Mouse (Mus musculus) spleen, postnatal 36 days (tissue): ENCODE results near the gene Ppp1r9b.
"Not testable (repeated sequence)": the region's sequence is repeated elsewhere in the genome, so short reads cannot be mapped to it uniquely, and the experiment has no call there.

Experiments
- DNase-seq, 2 experiments: peaks; one replicate each; pipeline ENCODE4 v3.0.0; 2022; ENCODE audit warnings: low spot score in 2 of 2, mixed read lengths in 1 of 2

Gene Ppp1r9b

GRCm38 (mm10) chr11:94997596-94997995, 6.8 kb downstream of the Ppp1r9b start:
- peak; percentile 57 to 64 for DNase-seq

GRCm38 (mm10) chr11:94998041-94998531, 7.3 kb downstream of the Ppp1r9b start:
- peak in 1 of 2 experiments; percentile 56 for DNase-seq

GRCm38 (mm10) chr11:95000128-95000527, 9.3 kb downstream of the Ppp1r9b start:
- DNase-seq, result no peak

- DNase-seq, result peak; percentile 60 to 63
Observed at GRCm38 (mm10) chr11:95000548-95000947, 9.7 kb downstream of the Ppp1r9b start.

GRCm38 (mm10) chr11:95001058-95001457, 10.2 kb downstream of the Ppp1r9b start:
- peak; percentile 51 to 68 for DNase-seq

GRCm38 (mm10) chr11:95001584-95002347, 10.9 kb downstream of the Ppp1r9b start:
- DNase-seq, result no peak

DNA sequence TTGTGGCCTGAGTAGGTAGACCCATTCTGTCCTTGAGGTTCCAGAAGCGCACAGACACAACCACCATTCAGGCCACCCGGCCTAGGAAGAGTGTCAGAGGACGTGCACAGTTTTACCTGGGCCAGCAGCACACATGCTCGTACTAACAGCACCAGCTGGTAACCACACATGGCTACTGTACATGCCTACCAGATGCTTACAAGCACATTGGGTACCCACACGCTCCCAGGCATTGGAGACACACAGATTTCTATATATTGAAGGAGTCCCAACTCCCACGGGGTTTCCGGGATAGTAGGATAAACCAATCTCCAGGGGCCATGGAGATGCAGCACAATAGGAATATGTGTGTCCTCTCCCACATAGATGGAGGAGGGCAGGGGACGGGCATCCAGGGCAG, 11.9 kb downstream of the Ppp1r9b start:
- DNase-seq, result no peak

DNA sequence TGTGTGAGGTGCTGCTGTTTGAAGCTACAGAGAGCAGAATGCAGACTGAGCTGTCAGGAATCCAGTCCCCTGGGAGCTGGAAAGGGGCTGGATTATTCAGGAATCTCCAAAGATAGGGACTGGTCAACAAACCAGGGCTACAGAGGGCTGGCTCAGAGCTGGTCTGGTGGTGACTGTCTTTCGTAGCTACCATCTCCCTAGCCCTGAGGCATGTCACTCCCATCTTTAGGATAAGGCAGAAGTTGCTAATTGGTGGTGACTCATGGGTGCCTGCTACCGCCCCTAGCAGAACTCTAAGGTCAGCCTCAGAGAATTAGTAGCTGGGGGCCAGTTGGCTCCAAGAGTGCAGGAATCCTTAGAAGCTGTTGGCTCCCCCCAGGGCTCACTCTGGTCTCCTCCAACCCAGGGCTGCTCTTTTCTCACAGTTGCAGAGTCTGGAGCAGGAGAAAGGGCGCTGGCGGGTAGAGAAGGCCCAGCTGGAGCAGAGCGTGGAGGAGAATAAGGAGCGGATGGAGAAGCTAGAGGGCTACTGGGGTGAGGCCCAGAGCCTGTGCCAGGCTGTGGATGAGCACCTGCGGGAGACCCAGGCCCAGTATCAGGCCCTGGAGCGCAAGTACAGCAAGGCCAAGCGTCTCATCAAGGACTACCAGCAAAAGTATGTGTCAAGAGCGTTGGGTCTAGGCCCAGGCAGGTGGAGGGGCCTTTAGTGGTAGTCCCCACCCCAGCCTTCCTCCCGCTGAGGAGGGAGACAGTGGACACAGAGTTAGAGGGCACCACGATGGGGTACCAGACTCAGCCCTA, 13.5 kb downstream of the Ppp1r9b start:
- DNase-seq, result no peak

DNA sequence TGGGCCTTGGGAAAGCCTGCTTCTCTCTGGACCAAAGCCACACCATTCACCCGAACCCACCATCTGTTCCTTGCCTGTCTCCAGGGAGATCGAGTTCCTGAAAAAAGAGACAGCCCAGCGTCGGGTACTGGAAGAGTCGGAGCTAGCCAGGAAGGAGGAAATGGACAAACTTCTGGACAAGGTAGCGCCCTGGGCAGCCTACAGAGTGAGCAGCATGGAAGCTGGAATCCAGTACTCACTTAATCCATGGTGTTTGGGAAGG, 14.0 kb downstream of the Ppp1r9b start:
- no peak for DNase-seq

GRCm38 (mm10) chr11:95006038-95006437, 15.2 kb downstream of the Ppp1r9b start:
- DNase-seq, result no peak

GRCm38 (mm10) chr11:95006525-95007219, 15.8 kb downstream of the Ppp1r9b start:
- peak; percentile 86 to 87 for DNase-seq

GRCm38 (mm10) chr11:95007418-95007817, 16.6 kb downstream of the Ppp1r9b start:
- DNase-seq, result no peak

DNA sequence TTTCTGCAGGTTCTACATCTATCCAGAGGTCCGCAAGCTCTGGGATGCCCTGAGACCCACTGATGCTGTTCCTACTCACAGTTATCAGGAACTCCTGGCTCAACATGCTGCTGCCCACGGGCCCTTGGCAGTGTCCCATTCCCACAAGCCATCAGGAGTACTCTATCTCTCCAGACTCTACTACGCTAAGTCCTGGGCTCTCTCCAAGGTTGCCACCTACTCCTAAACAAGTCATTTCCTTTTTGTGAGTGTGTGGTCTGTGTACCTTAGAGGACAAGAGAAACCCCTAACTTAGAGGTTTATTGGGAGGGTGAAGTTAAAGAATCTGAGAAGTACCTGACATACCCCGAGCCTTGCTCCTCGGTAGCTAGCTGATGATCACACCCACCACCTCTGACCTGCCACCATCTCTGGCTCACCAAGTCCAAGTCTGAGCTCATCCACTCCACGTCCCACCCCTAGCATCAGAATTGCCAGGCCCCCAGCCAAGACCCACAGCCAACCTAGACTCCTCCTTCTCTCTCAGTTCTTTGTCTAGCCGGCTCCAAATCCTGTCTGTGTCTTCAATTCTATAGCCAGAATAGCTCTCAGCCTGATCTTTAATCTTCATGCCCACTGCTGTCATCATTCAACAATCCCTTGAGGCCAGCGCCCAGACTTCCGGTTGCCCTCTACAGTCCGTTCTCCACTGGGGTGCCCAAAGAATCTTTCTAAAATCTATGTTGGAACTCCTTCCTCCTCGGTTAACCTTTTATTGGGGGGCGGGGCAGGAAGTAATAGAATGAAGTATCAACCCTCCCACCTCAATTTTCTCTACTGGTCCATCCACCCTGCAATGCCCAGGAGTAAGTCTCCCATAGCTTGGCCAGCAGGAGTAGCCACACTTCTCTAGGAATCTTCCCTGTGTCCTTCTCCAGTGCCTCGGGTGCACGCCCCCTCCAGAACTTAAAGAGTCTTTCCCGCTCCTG, 18.1 kb downstream of the Ppp1r9b start:
- DNase-seq, result no peak

DNA sequence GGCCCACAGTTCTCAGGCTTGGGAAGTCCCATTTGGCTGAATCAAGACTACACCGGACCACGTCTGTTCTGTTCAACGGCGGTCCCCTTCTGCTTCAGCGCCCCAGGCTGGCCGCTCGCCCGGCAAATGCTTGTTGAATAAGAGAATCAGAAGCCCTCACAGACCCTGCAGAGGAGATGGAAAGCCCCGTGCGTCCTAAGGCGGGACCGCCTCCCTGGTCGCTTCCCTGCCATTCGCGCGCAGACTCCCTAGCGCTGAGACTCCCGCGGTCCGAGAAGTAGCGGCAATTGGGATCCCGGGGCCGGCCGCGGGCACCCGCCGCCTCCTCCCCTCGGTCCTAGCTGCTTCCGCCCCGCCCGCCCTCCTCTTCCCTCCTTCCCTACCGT, 18.8 kb downstream of the Ppp1r9b start, which contains the start of gene Samd14:
Gene Samd14 (plus strand): TSS at position 251 of the 386 bp plus-strand sequence.
- DNase-seq, result no peak

DNA sequence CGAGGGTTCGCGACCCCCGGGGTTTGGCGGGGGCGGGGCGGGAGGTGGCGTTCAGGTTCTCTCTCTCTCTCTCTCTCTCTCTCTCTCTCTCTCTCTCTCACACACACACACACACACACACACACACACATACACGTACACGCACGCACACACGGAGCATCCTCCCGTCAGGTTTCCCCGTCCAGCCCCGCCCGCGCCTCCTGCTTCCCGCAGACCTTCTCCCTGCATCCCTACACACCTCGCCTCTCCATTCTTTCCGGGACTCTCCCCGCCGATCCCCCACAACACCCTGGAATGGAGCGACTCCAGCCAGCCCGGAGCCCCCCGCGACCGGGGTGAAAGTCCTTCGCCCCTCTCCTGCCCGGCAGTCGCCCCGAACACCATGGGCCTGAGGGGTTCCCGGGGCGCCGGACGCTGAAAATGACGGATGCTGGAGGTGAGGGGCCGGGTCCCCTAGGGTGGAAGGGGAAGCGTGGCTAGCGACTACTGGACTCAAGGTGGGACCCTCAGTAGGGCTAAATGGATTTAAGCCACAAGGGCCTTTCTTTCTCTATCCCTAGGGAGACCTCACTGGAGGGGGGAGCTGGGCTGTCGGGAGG, 19.4 kb downstream of the Ppp1r9b start:
- no peak for DNase-seq

- not testable (repeated sequence) for DNase-seq
Observed at GRCm38 (mm10) chr11:95010841-95011403, 20.1 kb downstream of the Ppp1r9b start.

DNA sequence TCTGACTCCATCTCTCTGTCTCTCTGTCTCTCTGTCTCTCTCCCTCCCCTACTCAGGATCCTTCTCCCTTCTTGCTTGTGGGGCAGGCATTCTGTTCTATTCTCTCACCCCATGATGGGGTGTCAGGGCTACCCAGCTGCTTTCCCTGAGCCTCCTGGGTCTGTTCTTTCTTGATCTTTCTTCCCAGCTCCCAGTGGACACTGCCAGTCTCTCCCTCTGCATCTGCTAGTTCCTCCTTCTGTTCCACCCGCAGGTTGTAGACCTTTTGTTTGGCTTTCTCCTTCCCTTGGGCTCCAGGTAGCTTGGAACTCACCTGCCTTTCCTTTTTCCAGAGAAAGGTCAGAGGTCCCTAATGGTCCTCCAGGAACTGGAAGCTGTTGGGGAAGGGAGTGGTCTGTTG, 20.6 kb downstream of the Ppp1r9b start:
- DNase-seq, result no peak

- DNase-seq, result peak; percentile 58 to 75
Observed at GRCm38 (mm10) chr11:95012075-95012474, 21.2 kb downstream of the Ppp1r9b start.

DNA sequence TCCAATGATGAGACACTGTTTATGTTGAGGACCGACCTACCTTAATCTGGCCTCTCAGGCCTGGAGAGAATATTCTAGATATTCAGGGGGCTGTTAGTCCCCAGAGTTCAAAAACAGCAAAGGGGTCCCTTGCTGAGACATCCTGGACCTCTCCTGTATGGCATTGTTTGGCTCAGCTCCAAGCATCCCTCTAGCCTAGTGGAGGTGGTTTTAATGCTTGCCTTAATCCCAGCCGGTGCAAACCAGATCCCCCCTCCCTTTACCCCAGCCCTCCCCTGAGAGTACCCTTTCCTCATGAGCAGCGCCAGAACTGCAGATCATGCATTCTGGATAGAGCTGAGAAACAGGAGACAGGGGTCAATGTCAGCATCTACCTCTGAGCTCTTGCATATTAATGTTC, 21.7 kb downstream of the Ppp1r9b start:
- no peak for DNase-seq

DNA sequence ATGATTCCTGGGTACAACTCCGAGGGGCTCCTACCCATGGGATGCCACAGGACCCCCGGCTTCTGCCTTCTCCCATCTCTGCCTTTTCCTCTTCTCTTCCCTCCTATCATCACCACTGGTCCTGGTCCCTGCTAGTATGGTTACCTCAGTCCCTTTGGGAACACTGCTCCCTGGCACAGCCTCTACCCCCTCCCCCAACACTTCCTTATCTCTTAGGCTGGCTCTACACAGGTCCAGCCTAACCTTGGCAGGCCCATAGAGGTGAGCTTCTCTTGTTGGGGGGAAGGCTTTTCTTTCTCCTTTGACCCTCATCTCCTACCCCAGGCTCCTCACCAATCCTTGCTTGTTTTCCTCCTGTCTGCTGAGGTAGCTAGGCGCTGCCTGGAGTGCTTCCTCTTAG, 24.6 kb downstream of the Ppp1r9b start:
- no peak for DNase-seq
